Mouse (Mus musculus): ENCODE measurements around the gene Zfp583. TPM values are rescaled to one million over a fixed set of nuclear protein-coding genes. Genes with fewer than 3 reads are reported as not detected.
"Not testable (repeated sequence)": the region's sequence is repeated elsewhere in the genome, so short reads cannot be mapped to it uniquely, and the experiment has no call there.

Gene Zfp583
- polyA plus RNA-seq (2016; fragmentation: Nextera tagmentation; extraction: Ambion mirVana): 6.0 and 6.8 TPM in 2 replicates

- 0 out of 2 replicates have a peak, but pooled peaks cover 4% of the 10 kb centered on the region for H3K9me3 ChIP-seq
- H3K36me3 ChIP-seq (replicated peaks): peaks cover 4% of the 10 kb centered on the region
- peak within 1 kb of the TSS; percentile 89 for H3K27ac ChIP-seq
- 5% methylated on average over 31 of the region's 31 CpGs for WGBS
- H3K4me3 ChIP-seq: peak within 1 kb of the TSS; percentile 63
- H3K4me1 ChIP-seq: peaks cover 17% of the 10 kb centered on the region
- H3K27me3 ChIP-seq (ENCODE audit: poor library complexity, severe bottlenecking): no peaks in the 10 kb centered on the region
- peak; percentile 80 for DNase-seq (ENCODE audit: extremely low spot score, low spot score)
These were observed at the start of gene Zfp583 for GRCm38 (mm10) chr7:6331233-6331956. Gene Zfp583 (minus strand): TSS chr7:6331285.

DNA sequence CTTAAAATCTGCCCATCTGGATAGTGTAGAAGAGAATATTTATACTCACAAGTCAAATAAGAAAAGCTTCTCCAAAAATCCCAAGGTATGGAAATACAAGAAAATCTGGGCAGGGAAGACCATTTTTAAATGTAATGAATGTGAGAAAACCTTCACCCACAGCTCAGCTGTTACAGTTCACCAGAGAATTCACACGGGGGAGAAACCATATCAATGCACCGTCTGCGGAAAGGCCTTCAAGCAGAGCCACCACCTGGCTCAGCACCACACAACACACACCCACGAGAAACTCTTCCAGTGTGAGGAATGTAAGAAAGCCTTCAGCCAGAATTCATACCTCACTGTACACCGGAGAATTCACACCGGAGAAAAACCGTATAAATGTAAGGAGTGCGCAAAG, 47.4 kb upstream of the Zfp583 start:
- Histone ChIP-seq H3K4me1 (peaks cover 12% of the 10 kb centered on the region), H3K4me3 (no peak overlapping the region), H3K27ac (no peak overlapping the region), H3K9me3 (peaks cover 7% of the 10 kb centered on the region; the same call in 1 of the 2 replicates), H3K27me3 (ENCODE audit: poor library complexity, severe bottlenecking) (no peaks in the 10 kb centered on the region), H3K36me3 (replicated peaks) (no peaks in the 10 kb centered on the region)
- 87% methylated on average over 8 of the region's 8 CpGs for WGBS
- no peak for DNase-seq (ENCODE audit: extremely low spot score, low spot score)

- Histone ChIP-seq H3K27me3 (ENCODE audit: poor library complexity, severe bottlenecking) (no peaks in the 10 kb centered on the region), H3K27ac (no peak overlapping the region), H3K9me3 (no peaks in the 10 kb centered on the region), H3K36me3 (replicated peaks) (no peaks in the 10 kb centered on the region), H3K4me3 (no peak overlapping the region), H3K4me1 (no peaks in the 10 kb centered on the region)
- WGBS: 95% methylated on average over 3 of the region's 3 CpGs
- no peak for DNase-seq (ENCODE audit: extremely low spot score, low spot score)
These were observed 41.9 kb upstream of the Zfp583 start for GRCm38 (mm10) chr7:6372993-6373392.

- DNase-seq (ENCODE audit: extremely low spot score, low spot score): no peak
- no peaks in the 10 kb centered on the region; the same call in 1 of the 2 replicates for H3K4me1 ChIP-seq
- no peaks in the 10 kb centered on the region for H3K9me3 ChIP-seq
- no peaks in the 10 kb centered on the region for H3K36me3 ChIP-seq (replicated peaks)
- no peak overlapping the region for H3K4me3 ChIP-seq
- H3K27ac ChIP-seq: no peak overlapping the region
- H3K27me3 ChIP-seq (ENCODE audit: poor library complexity, severe bottlenecking): no peaks in the 10 kb centered on the region
- 84% methylated on average over 3 of the region's 3 CpGs for WGBS
These were observed 38.4 kb upstream of the Zfp583 start for GRCm38 (mm10) chr7:6369460-6369859.

GRCm38 (mm10) chr7:6368146-6368545, 37.1 kb upstream of the Zfp583 start:
- H3K9me3 ChIP-seq; H3K4me3 ChIP-seq; DNase-seq (ENCODE audit: extremely low spot score, low spot score); H3K27me3 ChIP-seq (ENCODE audit: poor library complexity, severe bottlenecking); H3K27ac ChIP-seq; H3K36me3 ChIP-seq (replicated peaks): not testable (repeated sequence)
- 90% methylated on average over 5 of the region's 5 CpGs for WGBS
- H3K4me1 ChIP-seq: peaks cover 10% of the 10 kb centered on the region

- Histone ChIP-seq H3K27ac (no peak overlapping the region), H3K4me3 (no peak overlapping the region), H3K27me3 (ENCODE audit: poor library complexity, severe bottlenecking) (no peaks in the 10 kb centered on the region), H3K9me3 (0 out of 2 replicates have a peak, but pooled peaks cover 3% of the 10 kb centered on the region), H3K4me1 (peaks cover 10% of the 10 kb centered on the region), H3K36me3 (replicated peaks) (no peaks in the 10 kb centered on the region)
- WGBS: 88% methylated on average over 5 of the region's 5 CpGs
- no peak for DNase-seq (ENCODE audit: extremely low spot score, low spot score)
These were observed 36.1 kb upstream of the Zfp583 start for GRCm38 (mm10) chr7:6367185-6367584.

- no peak overlapping the region for H3K4me3 ChIP-seq
- DNase-seq (ENCODE audit: extremely low spot score, low spot score): no peak
- WGBS: 67% methylated on average over 1 of the region's 1 CpGs
- H3K36me3 ChIP-seq (replicated peaks): no peaks in the 10 kb centered on the region
- no peaks in the 10 kb centered on the region for H3K27me3 ChIP-seq (ENCODE audit: poor library complexity, severe bottlenecking)
- no peak overlapping the region for H3K27ac ChIP-seq
- 0 out of 2 replicates have a peak, but pooled peaks cover 3% of the 10 kb centered on the region for H3K9me3 ChIP-seq
- peaks cover 20% of the 10 kb centered on the region for H3K4me1 ChIP-seq
These were observed 33.7 kb upstream of the Zfp583 start for GRCm38 (mm10) chr7:6364761-6365160.

DNA sequence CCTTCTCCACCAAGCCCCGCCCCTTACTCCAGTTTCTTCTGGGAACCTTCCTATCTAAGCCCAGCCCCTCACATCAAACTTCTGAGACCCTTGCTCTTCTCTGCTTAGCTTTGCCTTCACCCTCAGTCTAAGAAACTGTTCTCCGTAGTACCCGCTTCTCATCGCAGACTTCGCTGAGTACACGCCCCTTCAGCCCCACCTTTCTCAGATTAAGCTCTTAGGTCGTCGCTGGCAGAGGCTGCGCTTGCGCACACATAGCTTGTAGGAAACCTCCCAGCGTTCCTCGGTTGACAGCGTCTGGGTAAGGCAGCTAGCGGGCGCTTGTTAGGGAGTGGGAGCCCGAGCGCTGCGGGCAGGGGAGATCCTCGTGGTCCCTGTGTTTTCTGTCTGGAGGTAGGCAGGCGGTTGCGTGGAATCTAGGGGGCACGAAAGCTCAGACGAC, 32.0 kb upstream of the Zfp583 start, which contains the start of gene Zfp78:
TSS of gene Zfp78 (plus strand) at position 234 of the 442 bp plus-strand sequence.
- Histone ChIP-seq H3K36me3 (replicated peaks) (no peaks in the 10 kb centered on the region), H3K4me1 (peaks cover 20% of the 10 kb centered on the region), H3K27ac (peak within 1 kb of the TSS; percentile 84), H3K27me3 (ENCODE audit: poor library complexity, severe bottlenecking) (no peaks in the 10 kb centered on the region), H3K4me3 (peak within 1 kb of the TSS; percentile 61), H3K9me3 (0 out of 2 replicates have a peak, but pooled peaks cover 3% of the 10 kb centered on the region)
- DNase-seq (ENCODE audit: extremely low spot score, low spot score): peak; percentile 88
- 0% methylated on average over 23 of the region's 23 CpGs for WGBS

- DNase-seq (ENCODE audit: extremely low spot score, low spot score): peak; percentile 98
- under 1% methylated on average over 38 of the region's 38 CpGs for WGBS
- H3K4me1 ChIP-seq: peaks cover 20% of the 10 kb centered on the region
These were observed 31.4 kb upstream of the Zfp583 start for GRCm38 (mm10) chr7:6362268-6363046.

DNA sequence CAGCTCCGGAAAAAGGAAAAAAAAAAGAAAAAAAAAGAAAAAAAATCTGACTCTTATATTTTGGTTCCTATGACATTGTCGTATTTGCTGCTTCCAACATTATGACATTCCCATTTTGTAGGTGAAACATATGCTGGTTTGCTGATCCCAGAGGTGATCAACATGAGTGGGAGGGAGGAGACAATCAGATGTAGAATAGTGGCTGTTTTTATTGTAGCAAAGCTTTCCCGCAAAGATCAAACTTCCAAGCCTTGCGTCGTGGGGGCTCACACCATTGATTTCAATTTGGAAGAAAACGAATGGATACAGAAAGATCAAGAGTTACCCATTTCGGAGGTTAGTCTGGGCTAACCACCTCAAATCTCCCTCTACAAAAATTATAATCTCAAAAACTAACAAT, 30.7 kb upstream of the Zfp583 start:
- Histone ChIP-seq H3K27me3 (ENCODE audit: poor library complexity, severe bottlenecking) (no peaks in the 10 kb centered on the region), H3K9me3 (0 out of 2 replicates have a peak, but pooled peaks cover 3% of the 10 kb centered on the region), H3K27ac (peak overlapping the region; percentile 84), H3K4me1 (peaks cover 20% of the 10 kb centered on the region), H3K4me3 (peak overlapping the region; percentile 61), H3K36me3 (replicated peaks) (no peaks in the 10 kb centered on the region)
- 27% methylated on average over 7 of the region's 7 CpGs for WGBS
- no peak for DNase-seq (ENCODE audit: extremely low spot score, low spot score)

More at GRCm38 (mm10) chr7:6362268-6363046, 31.4 kb upstream of the Zfp583 start:
- Histone ChIP-seq H3K27me3 (ENCODE audit: poor library complexity, severe bottlenecking) (no peaks in the 10 kb centered on the region), H3K4me3 (peak overlapping the region; percentile 61), H3K27ac (peak overlapping the region; percentile 84), H3K9me3 (0 out of 2 replicates have a peak, but pooled peaks cover 3% of the 10 kb centered on the region), H3K36me3 (replicated peaks) (no peaks in the 10 kb centered on the region)

- H3K27ac ChIP-seq: no peak overlapping the region
- H3K27me3 ChIP-seq (ENCODE audit: poor library complexity, severe bottlenecking): no peaks in the 10 kb centered on the region
- peak; percentile 17 for DNase-seq (ENCODE audit: extremely low spot score, low spot score)
- 12% methylated on average over 9 of the region's 9 CpGs for WGBS
- 0 out of 2 replicates have a peak, but pooled peaks cover 3% of the 10 kb centered on the region for H3K9me3 ChIP-seq
- H3K4me3 ChIP-seq: no peak overlapping the region
- H3K36me3 ChIP-seq (replicated peaks): no peaks in the 10 kb centered on the region
- peaks cover 20% of the 10 kb centered on the region for H3K4me1 ChIP-seq
These were observed 29.5 kb upstream of the Zfp583 start for GRCm38 (mm10) chr7:6360477-6361060.

DNA sequence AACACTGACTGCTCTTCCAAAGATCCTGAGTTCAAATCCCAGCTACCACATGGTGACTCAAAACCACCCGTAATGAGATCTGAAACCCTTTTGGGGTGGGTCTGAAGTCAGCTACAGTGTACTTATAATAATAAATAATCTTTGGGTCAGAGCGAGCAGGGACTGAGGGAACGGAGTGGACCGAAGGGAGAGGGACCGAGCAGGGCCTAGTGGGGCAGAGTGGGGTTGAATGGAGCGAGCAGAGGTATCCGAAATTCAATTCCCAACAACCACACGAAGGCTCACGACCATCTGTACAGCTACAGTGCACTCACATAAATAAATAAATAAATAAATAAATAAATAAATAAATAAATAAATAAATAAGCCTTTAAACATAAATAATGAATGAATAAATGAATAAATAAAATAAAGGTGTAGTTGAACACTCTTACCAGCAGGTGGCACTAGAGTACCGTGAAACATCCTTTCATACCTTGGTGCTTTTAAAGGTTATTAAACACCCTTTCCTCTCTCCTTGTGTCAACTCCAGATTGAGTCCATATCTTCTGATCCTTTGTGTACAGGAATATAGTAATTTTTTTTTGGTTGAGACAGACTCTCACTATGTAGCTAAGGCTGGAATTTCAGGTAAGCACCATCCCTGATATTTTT, 28.0 kb upstream of the Zfp583 start:
- Histone ChIP-seq H3K4me3 (no peak overlapping the region), H3K27me3 (ENCODE audit: poor library complexity, severe bottlenecking) (no peaks in the 10 kb centered on the region), H3K36me3 (replicated peaks) (peaks cover 8% of the 10 kb centered on the region), H3K4me1 (peaks cover 16% of the 10 kb centered on the region), H3K27ac (no peak overlapping the region), H3K9me3 (0 out of 2 replicates have a peak, but pooled peaks cover 3% of the 10 kb centered on the region)
- WGBS: 53% methylated on average over 10 of the region's 10 CpGs
- no peak for DNase-seq (ENCODE audit: extremely low spot score, low spot score)

Measured in forebrain, embryonic 10.5 days (tissue).